ENCODE assay signal across 20 mouse cellular contexts in genomic region chr12:75467814-75468213, GRCm38 (mm10). TPM values are rescaled to one million over a fixed set of nuclear protein-coding genes. Genes with fewer than 3 reads are reported as not detected.
DNase-seq lines count a peak whose midpoint lies in the region; ATAC-seq and TF ChIP-seq lines count a peak whose summit lies in the region.
"Had no signal": no experiment of that assay in that cellular context is flagged by ENCODE, and none has a peak within 500 bp of the region (broad histone marks: within the 10 kb centered on the region; RNA-seq: fewer than 3 reads in every experiment).

No protein-coding gene starts in this region.

- DNase-seq in heart, adult 11 months = peak; percentile 23
- no peak for DNase-seq in heart, postnatal 10 days
- DNase-seq in liver, adult 2 months (ENCODE audit: extremely low read depth, low read depth, low spot score) = peak; percentile 49
- DNase-seq in liver = no peak
- DNase-seq in Patski (ENCODE audit: low read depth, low spot score) = no peak
- DNase-seq in limb, embryonic 14.5 days (ENCODE audit: low spot score) = no peak
- no peak for DNase-seq in urinary bladder, postnatal 4 days (ENCODE audit: low spot score in 2 of 2)
- DNase-seq in layer of hippocampus, postnatal 14 days (ENCODE audit: low spot score in 2 of 2) = no peak
- DNase-seq: adrenal gland, postnatal 14 days; cerebellum, adult 11 months; embryo, embryonic 11 days; gastrocnemius, postnatal 36 days; heart, postnatal 14 days; retina, postnatal 1 day; thymus, adult 2 months had no signal

- H3K4me3 ChIP-seq in liver, adult 2 months (ENCODE audit: insufficient read depth, low read depth, low read length) = no peak overlapping the region
- no peak overlapping the region for H3K4me3 ChIP-seq in limb, embryonic 14.5 days (replicated peaks; ENCODE audit: low read length)
- H3K4me3 ChIP-seq: lung, embryonic 15.5 days; midbrain, embryonic 12.5 days; neural tube, embryonic 13.5 days had no signal

- POLR2A ChIA-PET in Patski (lab: Charles Lee) = no interaction called here

- peak; percentile 49 for TF ChIP-seq CTCF in liver, adult 2 months (IDR thresholded peaks at IDR 0.05; ENCODE audit: low read depth, low read length)
- peak; percentile 36 for TF ChIP-seq CTCF in Patski (IDR thresholded peaks at IDR 0.05)

- H3K4me1 ChIP-seq in liver, adult 2 months (ENCODE audit: control insufficient read depth, insufficient read depth, low read length) = peaks cover 31% of the 10 kb centered on the region
- H3K4me1 ChIP-seq in limb, embryonic 14.5 days (ENCODE audit: control insufficient read depth, insufficient read depth, low read length) = peaks cover 12% of the 10 kb centered on the region

- H3K27me3 ChIP-seq in liver, adult 2 months (ENCODE audit: control insufficient read depth, insufficient read depth, low read length) = no peaks in the 10 kb centered on the region
- H3K27me3 ChIP-seq in Patski = no peaks in the 10 kb centered on the region
- no peaks in the 10 kb centered on the region for H3K27me3 ChIP-seq in limb, embryonic 14.5 days (ENCODE audit: control insufficient read depth, insufficient read depth, low read length)
- H3K27me3 ChIP-seq: lung, embryonic 15.5 days; midbrain, embryonic 12.5 days; neural tube, embryonic 13.5 days had no signal

- in situ Hi-C loops in Patski (cut with MboI; ENCODE audit: low pct_unique_long_range_greater_than_20kb) = loop anchor here (5.0 to 25.0 kb wide), 2 partner anchors 129 to 719 kb away; partner anchors contain the start of genes Esr2 and Ppp2r5e

- peak overlapping the region; percentile 33 for H3K27ac ChIP-seq in liver, adult 2 months (replicated peaks; ENCODE audit: insufficient read depth, low read depth, low read length)
- peak overlapping the region; percentile 85 for H3K27ac ChIP-seq in limb, embryonic 14.5 days (replicated peaks; ENCODE audit: low read depth, low read length)
- H3K27ac ChIP-seq: lung, embryonic 15.5 days; midbrain, embryonic 12.5 days; neural tube, embryonic 13.5 days had no signal

- no peak for TF ChIP-seq POLR2A in liver, adult 2 months (IDR thresholded peaks at IDR 0.05; ENCODE audit: extremely low read depth, insufficient read depth, low read length)
- no peak for TF ChIP-seq POLR2A in limb, embryonic 14.5 days (IDR thresholded peaks at IDR 0.05; ENCODE audit: borderline replicate concordance, extremely low read depth, insufficient read depth, insufficient read length)

- ATAC-seq in Patski = no peak
- no peak for ATAC-seq in limb, embryonic 14.5 days (ENCODE audit: low FRiP score, low read depth)
- ATAC-seq: forebrain, embryonic 16.5 days had no signal

- H3K4me2 ChIP-seq in limb, embryonic 14.5 days (replicated peaks; ENCODE audit: low read depth, low read length, severe bottlenecking) = no peak overlapping the region
- H3K4me2 ChIP-seq: lung, embryonic 15.5 days; midbrain, embryonic 12.5 days; neural tube, embryonic 13.5 days had no signal

- no peak overlapping the region for H3K9ac ChIP-seq in liver, adult 2 months (ENCODE audit: low read depth, low read length)
- no peak overlapping the region for H3K9ac ChIP-seq in limb, embryonic 14.5 days (ENCODE audit: low read depth, low read length, severe bottlenecking)
- H3K9ac ChIP-seq: lung, embryonic 15.5 days; midbrain, embryonic 12.5 days; neural tube, embryonic 13.5 days had no signal

- no peaks in the 10 kb centered on the region for H3K9me3 ChIP-seq in limb, embryonic 14.5 days (ENCODE audit: control insufficient read depth, low read length)
- H3K9me3 ChIP-seq: lung, embryonic 15.5 days; midbrain, embryonic 12.5 days; neural tube, embryonic 13.5 days had no signal

- CTCF ChIA-PET in Patski (lab: Charles Lee) = no interaction called here

- WGBS in liver, adult 2 months = 78% methylated on average over 6 of the region's 6 CpGs
- WGBS in limb, embryonic 14.5 days = 81% methylated on average over 6 of the region's 6 CpGs

- intact Hi-C loops in heart, postnatal 10 days (cut with DNase I) = no loop called here

- peaks cover 27% of the 10 kb centered on the region for H3K36me3 ChIP-seq in liver, adult 2 months (ENCODE audit: control insufficient read depth, insufficient read depth, low read length)
- H3K36me3 ChIP-seq in limb, embryonic 14.5 days (ENCODE audit: control insufficient read depth, insufficient read depth, low read length) = peaks cover 18% of the 10 kb centered on the region

- peaks cover 11% of the 10 kb centered on the region; the same call in 1 of the 2 replicates for H3K79me2 ChIP-seq in liver, adult 2 months (ENCODE audit: control insufficient read depth, insufficient read depth, low read length)

RNA-seq across cellular contexts. Expression of gene Gphb5, which starts 51.2 kb away (rescaled TPM):
- total RNA-seq in heart, postnatal 10 days (2021) = not detected
- total RNA-seq in liver, adult 2 months (2014; rRNA removed) = not detected in 2 replicates
- polyA plus RNA-seq in liver, adult 2 months (2012; rRNA removed) = not detected in 2 replicates
- not detected for polyA plus RNA-seq in Patski (2021)
- polyA plus RNA-seq in limb, embryonic 14.5 days (2012; rRNA removed) = not detected in 2 replicates
- polyA plus RNA-seq in limb, embryonic 14.5 days (2014; fragmentation: Nextera tagmentation; extraction: Ambion mirVana) = not detected in 2 replicates
- total RNA-seq in layer of hippocampus, postnatal 14 days (2021) = not detected
- total RNA-seq: adrenal gland, postnatal 14 days; gastrocnemius, postnatal 36 days; heart, postnatal 14 days; layer of hippocampus, postnatal 25 days had no signal
- polyA plus RNA-seq: forebrain, embryonic 16.5 days; lung, embryonic 15.5 days; neural tube, embryonic 13.5 days had no signal

Comparison
In these comparisons a context has a peak if more than half of its experiments do, and no peak if none do; other contexts are left out.
1. DNase-seq: peak in heart, adult 11 months (single experiment) and liver, adult 2 months (single experiment); none in heart, postnatal 10 days (0 of 2), liver (single experiment), Patski (single experiment), limb, embryonic 14.5 days (single experiment), urinary bladder, postnatal 4 days (0 of 2) and layer of hippocampus, postnatal 14 days (0 of 2).